Mouse (Mus musculus) kidney, embryonic 16.5 days (tissue): ENCODE measurements at regions not wholly inside any gene's neighbourhood (a gene's known extent, or its start where the extent isn't known, plus 50 kb on each side); places are given as distances from the start of the nearest gene placed in this dataset.

Experiments used
- ATAC-seq: fragments of 200-750 bp; cut with Nextera tagmentation; 2 replicates; pipeline ENCODE4 v1.8.0; 2017; ENCODE audit warnings: moderate TSS enrichment; ENCODE audit not compliant: low FRiP score, low TSS enrichment
- H3K27ac ChIP-seq: fragments of 300-500 bp; sonication (generic); 2 replicates; pipeline ENCODE4 v1.5.1; 2014; ENCODE audit warnings: low read length
- H3K27me3 ChIP-seq: fragments of 300-500 bp; sonication (generic); 2 replicates; pipeline ENCODE4 v1.6.1; 2014; ENCODE audit warnings: low read length, control low read depth, mixed read lengths; ENCODE audit not compliant: insufficient read depth
- H3K36me3 ChIP-seq: fragments of 300-500 bp; sonication (generic); 2 replicates; pipeline ENCODE4 v1.6.1; 2014; ENCODE audit warnings: low read length, control low read depth, mixed read lengths; ENCODE audit not compliant: insufficient read depth
- H3K4me1 ChIP-seq: fragments of 300-500 bp; sonication (generic); 2 replicates; pipeline ENCODE4 v1.6.1; 2014; ENCODE audit warnings: low read length, control low read depth, mixed read lengths; ENCODE audit not compliant: insufficient read depth
- H3K4me2 ChIP-seq: fragments of 300-500 bp; sonication (generic); replicated peaks from 2 replicates; pipeline ENCODE4 v1.6.1; 2014; ENCODE audit warnings: low read depth, low read length
- H3K4me3 ChIP-seq: fragments of 300-500 bp; sonication (generic); 2 replicates; pipeline ENCODE4 v1.5.1; 2014; ENCODE audit warnings: mild to moderate bottlenecking, low read length
- H3K9ac ChIP-seq: fragments of 300-500 bp; sonication (generic); replicated peaks from 2 replicates; pipeline ENCODE4 v1.6.1; 2014; ENCODE audit warnings: low read length
- H3K9me3 ChIP-seq: fragments of 300-500 bp; sonication (generic); 2 replicates; pipeline ENCODE4 v1.6.1; 2016; ENCODE audit warnings: low read length, control low read depth
- WGBS: fragments of 180-500 bp; shearing (Covaris S2); extraction: QIAGEN DNeasy Blood & Tissue Kit; methylation state at CpG from one replicate; pipeline ENCODE4 v1.1.7; 2014; 5-methylcytosine and 5-hydroxymethylcytosine counted together

DNA sequence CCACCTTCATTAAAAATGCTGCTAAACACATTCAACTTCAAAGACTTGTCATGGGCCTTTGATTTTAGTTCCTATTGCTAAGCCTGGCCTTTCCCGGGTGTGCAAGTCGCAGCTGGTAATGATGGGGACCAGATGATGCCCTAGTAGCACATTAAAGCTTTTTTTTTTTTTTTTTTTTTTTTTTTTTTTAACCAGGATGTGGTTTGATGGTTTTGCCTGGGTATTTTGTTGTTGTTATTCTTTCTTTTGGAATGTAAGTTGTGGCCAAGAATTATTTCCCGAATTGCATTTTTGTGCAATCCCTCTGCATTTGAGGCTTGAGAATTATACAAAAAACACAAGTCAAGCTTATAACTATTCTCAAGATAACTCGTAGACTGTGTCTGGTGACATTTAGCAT, 167.2 kb upstream of the Mmadhc start:
- H3K27ac ChIP-seq: no peak overlapping the region
- ATAC-seq: no peak
- H3K9me3 ChIP-seq: peaks cover 6% of the 10 kb centered on the region; the same call in 1 of the 2 replicates
- no peaks in the 10 kb centered on the region for H3K36me3 ChIP-seq
- H3K4me3 ChIP-seq: no peak overlapping the region
- H3K4me2 ChIP-seq: no peak overlapping the region
- no peak overlapping the region for H3K9ac ChIP-seq
- WGBS: 55% methylated on average over 4 of the region's 4 CpGs
- H3K27me3 ChIP-seq: no peaks in the 10 kb centered on the region
- H3K4me1 ChIP-seq: no peaks in the 10 kb centered on the region

GRCm38 (mm10) chr2:50462378-50462777, 165.8 kb upstream of the Mmadhc start:
- no peaks in the 10 kb centered on the region for H3K36me3 ChIP-seq
- H3K4me2 ChIP-seq: no peak overlapping the region
- no peak overlapping the region for H3K27ac ChIP-seq
- ATAC-seq: no peak
- H3K9me3 ChIP-seq: peaks cover 8% of the 10 kb centered on the region; the same call in 1 of the 2 replicates
- 91% methylated on average over 1 of the region's 1 CpGs for WGBS
- H3K27me3 ChIP-seq: no peaks in the 10 kb centered on the region
- H3K9ac ChIP-seq: no peak overlapping the region
- no peaks in the 10 kb centered on the region for H3K4me1 ChIP-seq
- no peak overlapping the region for H3K4me3 ChIP-seq

DNA sequence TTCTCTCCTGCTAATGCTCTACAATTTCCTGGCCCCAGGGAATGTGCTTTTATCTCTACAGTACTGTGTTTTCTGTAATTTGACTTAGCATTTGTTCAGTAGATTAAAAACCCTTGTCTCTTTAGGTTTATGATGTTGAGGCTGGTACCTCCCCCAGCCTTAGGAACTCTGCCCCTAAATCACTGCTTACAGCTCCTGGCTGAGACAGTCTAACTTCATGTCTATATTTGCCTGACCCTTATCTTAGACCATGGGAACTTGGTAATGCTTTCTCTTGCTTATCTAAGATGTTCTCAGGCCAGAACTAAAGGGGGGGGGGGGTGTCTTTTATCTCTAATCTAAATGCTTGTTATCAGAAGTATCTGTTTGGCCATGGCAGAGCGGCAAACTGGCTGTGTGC, 160.1 kb upstream of the Mmadhc start:
- peaks cover 5% of the 10 kb centered on the region; the same call in 1 of the 2 replicates for H3K4me1 ChIP-seq
- ATAC-seq: peak; percentile 77
- WGBS: 53% methylated on average over 1 of the region's 1 CpGs
- no peaks in the 10 kb centered on the region for H3K27me3 ChIP-seq
- no peak overlapping the region for H3K9ac ChIP-seq
- no peaks in the 10 kb centered on the region for H3K36me3 ChIP-seq
- H3K4me3 ChIP-seq: no peak overlapping the region
- H3K4me2 ChIP-seq: no peak overlapping the region
- peak overlapping the region; percentile 13; the same call in 1 of the 2 replicates for H3K27ac ChIP-seq
- peaks cover 8% of the 10 kb centered on the region; the same call in 1 of the 2 replicates for H3K9me3 ChIP-seq

GRCm38 (mm10) chr2:50448117-50448516, 151.5 kb upstream of the Mmadhc start:
- Histone ChIP-seq H3K9ac (no peak overlapping the region), H3K36me3 (no peaks in the 10 kb centered on the region), H3K27ac (no peak overlapping the region), H3K4me1 (no peaks in the 10 kb centered on the region), H3K9me3 (no peaks in the 10 kb centered on the region), H3K4me3 (no peak overlapping the region), H3K4me2 (no peak overlapping the region), H3K27me3 (no peaks in the 10 kb centered on the region)
- ATAC-seq: no peak

DNA sequence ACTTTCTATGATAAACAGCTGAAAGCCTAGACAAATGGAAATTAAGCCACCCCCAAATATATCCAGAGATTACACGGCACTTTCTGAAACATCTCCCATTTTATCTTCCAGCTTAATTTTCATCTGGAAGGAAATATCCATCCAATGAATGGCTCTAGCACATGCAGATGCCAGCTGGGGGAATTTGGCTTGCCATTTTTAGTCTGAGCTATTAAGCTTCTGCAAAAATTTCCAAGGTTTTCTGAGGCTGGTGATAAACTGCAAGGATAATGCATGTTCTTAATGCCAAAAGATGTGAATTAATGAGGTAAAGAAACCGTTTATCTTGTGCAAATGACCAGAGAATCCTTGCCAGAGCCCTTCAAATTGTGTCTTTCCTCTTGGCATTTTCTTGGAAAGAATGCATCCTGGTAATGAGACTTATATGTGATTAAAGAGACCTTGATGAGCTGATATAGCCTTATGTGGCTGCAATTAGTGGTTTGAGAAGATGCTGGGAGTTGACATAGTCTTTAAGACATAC, 149.4 kb upstream of the Mmadhc start:
- Histone ChIP-seq H3K9ac (no peak overlapping the region), H3K4me3 (no peak overlapping the region), H3K4me1 (no peaks in the 10 kb centered on the region), H3K36me3 (no peaks in the 10 kb centered on the region), H3K27me3 (no peaks in the 10 kb centered on the region), H3K4me2 (no peak overlapping the region), H3K9me3 (no peaks in the 10 kb centered on the region), H3K27ac (no peak overlapping the region)
- 78% methylated on average over 2 of the region's 2 CpGs for WGBS
- ATAC-seq: no peak

DNA sequence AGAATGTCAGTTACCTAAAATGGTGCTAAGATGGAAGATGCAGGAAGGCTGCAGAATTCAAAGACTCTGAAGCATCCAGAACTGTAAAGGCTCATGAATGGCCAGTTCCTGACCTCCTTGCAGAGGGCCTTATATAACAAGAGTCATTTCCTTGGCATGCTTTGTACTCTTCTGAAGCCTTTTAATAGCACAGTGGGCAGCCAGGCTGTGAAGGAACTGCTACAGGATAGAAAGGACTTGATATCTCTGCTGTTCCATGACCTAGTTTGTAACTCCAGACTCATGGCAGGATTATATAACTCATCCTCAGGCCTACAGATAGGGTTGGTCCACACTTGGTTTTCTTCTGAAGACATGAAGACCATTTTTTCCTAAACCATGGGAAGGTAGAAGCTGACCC, 143.7 kb upstream of the Mmadhc start:
- Histone ChIP-seq H3K4me1 (no peaks in the 10 kb centered on the region), H3K27me3 (no peaks in the 10 kb centered on the region), H3K9me3 (no peaks in the 10 kb centered on the region), H3K9ac (no peak overlapping the region), H3K4me3 (no peak overlapping the region), H3K27ac (no peak overlapping the region), H3K36me3 (no peaks in the 10 kb centered on the region), H3K4me2 (no peak overlapping the region)
- ATAC-seq: no peak

GRCm38 (mm10) chr2:50433166-50433565, 136.6 kb upstream of the Mmadhc start:
- Histone ChIP-seq H3K27me3 (no peaks in the 10 kb centered on the region), H3K4me3 (no peak overlapping the region), H3K4me1 (no peaks in the 10 kb centered on the region), H3K27ac (no peak overlapping the region), H3K36me3 (no peaks in the 10 kb centered on the region), H3K4me2 (no peak overlapping the region), H3K9me3 (no peaks in the 10 kb centered on the region), H3K9ac (no peak overlapping the region)
- WGBS: 88% methylated on average over 4 of the region's 4 CpGs
- ATAC-seq: no peak

- Histone ChIP-seq H3K9ac (no peak overlapping the region), H3K4me1 (no peaks in the 10 kb centered on the region), H3K4me2 (no peak overlapping the region), H3K4me3 (no peak overlapping the region), H3K9me3 (no peaks in the 10 kb centered on the region), H3K36me3 (no peaks in the 10 kb centered on the region), H3K27ac (no peak overlapping the region), H3K27me3 (no peaks in the 10 kb centered on the region)
- no peak for ATAC-seq
- 88% methylated on average over 3 of the region's 3 CpGs for WGBS
Observed at GRCm38 (mm10) chr2:50425151-50425550, 128.6 kb upstream of the Mmadhc start.

GRCm38 (mm10) chr2:50419648-50420047, 123.0 kb upstream of the Mmadhc start:
- no peak for ATAC-seq
- Histone ChIP-seq H3K9ac (no peak overlapping the region), H3K27me3 (no peaks in the 10 kb centered on the region), H3K4me2 (no peak overlapping the region), H3K9me3 (no peaks in the 10 kb centered on the region), H3K27ac (no peak overlapping the region), H3K36me3 (no peaks in the 10 kb centered on the region), H3K4me1 (no peaks in the 10 kb centered on the region), H3K4me3 (no peak overlapping the region)
- WGBS: 25% methylated on average over 3 of the region's 3 CpGs

- H3K4me3 ChIP-seq: no peak overlapping the region
- no peak for ATAC-seq
- no peaks in the 10 kb centered on the region for H3K27me3 ChIP-seq
- H3K4me2 ChIP-seq: no peak overlapping the region
- no peak overlapping the region for H3K9ac ChIP-seq
- no peaks in the 10 kb centered on the region for H3K4me1 ChIP-seq
- no peaks in the 10 kb centered on the region for H3K36me3 ChIP-seq
- 77% methylated on average over 5 of the region's 5 CpGs for WGBS
- H3K9me3 ChIP-seq: no peaks in the 10 kb centered on the region
- no peak overlapping the region for H3K27ac ChIP-seq
Observed at GRCm38 (mm10) chr2:50417643-50418042, 121.0 kb upstream of the Mmadhc start.
